Mouse (Mus musculus): ENCODE measurements around the gene Mrtfb. TPM values are rescaled to one million over a fixed set of nuclear protein-coding genes. Genes with fewer than 3 reads are reported as not detected.

The Mrtfb gene
- 1 to 10 TPM; 9.0 to 9.8 TPM for total RNA-seq (2023)

DNA sequence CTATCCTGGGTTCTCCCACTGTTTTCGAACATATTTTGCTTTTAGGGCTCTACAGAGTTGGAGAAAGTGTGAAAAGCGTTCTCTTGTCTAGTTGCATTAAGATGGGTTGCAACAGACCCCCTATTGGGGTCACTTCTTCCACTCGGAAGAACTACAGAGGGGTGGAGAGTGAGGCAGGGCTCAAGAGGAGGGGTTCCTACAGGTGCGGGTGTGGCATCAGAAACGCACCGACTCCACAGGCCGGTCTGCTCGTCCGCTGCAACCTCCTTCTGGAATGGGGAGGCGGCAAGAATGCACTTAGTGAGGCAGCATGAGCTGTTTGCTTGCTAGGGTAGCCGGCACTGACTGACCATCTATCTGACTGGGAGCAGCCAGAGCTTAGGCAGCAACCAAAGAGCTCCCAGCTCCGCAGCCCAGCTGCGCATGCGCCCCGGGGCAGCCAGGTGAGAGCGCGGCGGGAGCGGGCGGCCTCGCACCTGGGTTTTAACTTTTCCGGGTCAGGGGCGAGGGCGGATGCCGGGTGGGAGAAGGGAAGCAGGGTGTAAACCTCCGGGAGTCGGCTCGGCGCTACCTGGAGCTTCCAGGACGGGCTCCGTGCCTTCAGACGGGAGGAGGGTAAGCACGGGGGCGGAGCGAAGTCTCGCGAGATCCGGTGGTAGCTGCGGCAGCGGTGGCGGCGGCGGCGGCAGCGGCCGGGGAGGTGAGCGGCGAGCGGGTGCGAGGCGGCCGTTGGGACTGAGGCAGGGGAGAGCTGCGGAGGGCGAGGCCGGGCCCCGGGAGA, at the start of gene Mrtfb:
Gene Mrtfb (plus strand): TSS at position 627 of the 781 bp plus-strand sequence.

Other genes with a start within 250 kb of the Mrtfb start
- 10 to 100 TPM; 10.6 to 14.3 TPM for gene Ercc4, start 146.8 kb upstream of the Mrtfb start, total RNA-seq (2023)

All from neutrophil, adult 59 days (primary cell).